Mouse (Mus musculus): ENCODE measurements around the gene Orc2. TPM values are rescaled to one million over a fixed set of nuclear protein-coding genes. Genes with fewer than 3 reads are reported as not detected.

Gene Orc2
- polyA plus RNA-seq (2014; fragmentation: Illumina TruSeq; extraction: RNeasy Lipid Tissue Mini Kit (QIAGEN cat#74804); ENCODE audit: insufficient read depth, low read depth, low replicate concordance), result 7.2 TPM

GRCm38 (mm10) chr1:58504577-58505254 lies at the start of gene Orc2:
Gene Orc2, minus strand, starts transcription at chr1:58505109.

DNA sequence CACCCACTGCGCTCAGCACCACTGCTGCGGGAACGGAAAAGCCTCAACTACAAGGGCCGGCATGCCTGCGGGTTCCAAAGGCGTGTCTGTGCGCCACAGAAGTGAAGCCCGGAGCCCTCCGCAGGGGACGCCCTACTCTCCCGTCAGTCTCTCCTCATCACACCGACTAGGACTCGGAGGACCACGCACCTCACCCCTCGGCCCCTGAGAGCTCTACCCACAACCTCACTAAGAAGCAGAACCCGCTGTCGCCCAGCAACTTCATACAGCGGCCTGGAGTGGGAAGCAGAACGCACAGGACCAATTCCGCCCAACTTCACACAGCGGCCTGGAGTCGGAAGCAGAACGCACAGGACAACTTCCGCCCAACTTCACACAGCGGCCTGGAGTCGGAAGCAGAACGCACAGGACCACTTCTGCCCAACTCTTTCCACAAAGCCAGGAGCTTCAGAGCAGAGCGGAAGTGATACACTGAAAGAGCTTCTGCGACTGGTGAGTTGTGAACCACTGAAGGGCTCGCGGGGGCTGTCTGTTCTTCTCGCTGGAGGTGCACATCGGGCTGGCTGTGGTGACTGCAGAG lies 59.7 kb downstream of the Orc2 start, which contains the start of the genes Nif3l1 and Ppil3:
Nif3l1 (plus strand) TSS at position 9 of the 580 bp plus-strand sequence.
Ppil3 (minus strand) TSS at position 344 of the 580 bp plus-strand sequence.

GRCm38 (mm10) chr1:58423371-58424248 lies 81.3 kb downstream of the Orc2 start, which contains the start of gene Clk1:
Gene Clk1, minus strand, starts transcription at chr1:58424066.

Other genes starting within 250 kb of the Orc2 start
- gene Aox2, start 226.8 kb downstream of the Orc2 start, polyA plus RNA-seq (2014; fragmentation: Illumina TruSeq; extraction: RNeasy Lipid Tissue Mini Kit (QIAGEN cat#74804); ENCODE audit: insufficient read depth, low read depth, low replicate concordance), result not detected
- gene Bzw1, start 112.2 kb downstream of the Orc2 start, polyA plus RNA-seq (2014; fragmentation: Illumina TruSeq; extraction: RNeasy Lipid Tissue Mini Kit (QIAGEN cat#74804); ENCODE audit: insufficient read depth, low read depth, low replicate concordance), result 61.7 TPM
- gene Clk1, start 81.0 kb downstream of the Orc2 start, polyA plus RNA-seq (2014; fragmentation: Illumina TruSeq; extraction: RNeasy Lipid Tissue Mini Kit (QIAGEN cat#74804); ENCODE audit: insufficient read depth, low read depth, low replicate concordance), result 158 TPM
- gene Nif3l1, start 60.0 kb downstream of the Orc2 start, polyA plus RNA-seq (2014; fragmentation: Illumina TruSeq; extraction: RNeasy Lipid Tissue Mini Kit (QIAGEN cat#74804); ENCODE audit: insufficient read depth, low read depth, low replicate concordance), result 10.8 TPM
- gene Ppil3, start 59.6 kb downstream of the Orc2 start, polyA plus RNA-seq (2014; fragmentation: Illumina TruSeq; extraction: RNeasy Lipid Tissue Mini Kit (QIAGEN cat#74804); ENCODE audit: insufficient read depth, low read depth, low replicate concordance), result 32.7 TPM
- gene Fam126b, start 81.2 kb upstream of the Orc2 start, polyA plus RNA-seq (2014; fragmentation: Illumina TruSeq; extraction: RNeasy Lipid Tissue Mini Kit (QIAGEN cat#74804); ENCODE audit: insufficient read depth, low read depth, low replicate concordance), result 5.3 TPM
- 171 TPM for gene Ndufb3, start 81.3 kb upstream of the Orc2 start, polyA plus RNA-seq (2014; fragmentation: Illumina TruSeq; extraction: RNeasy Lipid Tissue Mini Kit (QIAGEN cat#74804); ENCODE audit: insufficient read depth, low read depth, low replicate concordance)
- gene Als2cr12, start 190.9 kb upstream of the Orc2 start, polyA plus RNA-seq (2014; fragmentation: Illumina TruSeq; extraction: RNeasy Lipid Tissue Mini Kit (QIAGEN cat#74804); ENCODE audit: insufficient read depth, low read depth, low replicate concordance), result 0.15 TPM
- gene Cflar, start 206.4 kb upstream of the Orc2 start, polyA plus RNA-seq (2014; fragmentation: Illumina TruSeq; extraction: RNeasy Lipid Tissue Mini Kit (QIAGEN cat#74804); ENCODE audit: insufficient read depth, low read depth, low replicate concordance), result 34.1 TPM

Measured in lung, adult 10 weeks (tissue).